Mouse (Mus musculus): Measurements from ENCODE around the gene Fbxl21.

Fbxl21 gene

GRCm38 (mm10) chr13:56558811-56559210 is 36.5 kb downstream of the Fbxl21 start:
- CTCF ChIA-PET = interaction anchor here in 1 of 4 experiments (0.6 kb wide), 1 partner anchor 201 kb away, joined by 3 read pairs; no protein-coding TSS in a partner anchor
- POLR2A ChIA-PET = no interaction called here

- POLR2A ChIA-PET = interaction anchor here in 1 of 4 experiments (0.5 kb wide), 1 partner anchor 418 kb away, joined by 3 read pairs; no protein-coding TSS in a partner anchor
- CTCF ChIA-PET = no interaction called here
Measured at GRCm38 (mm10) chr13:56559841-56560370, 37.6 kb downstream of the Fbxl21 start.

- CTCF ChIA-PET = interaction anchor here in 1 of 4 experiments (0.7 kb wide), 1 partner anchor 86 kb away, joined by 3 read pairs; no protein-coding TSS in a partner anchor
- POLR2A ChIA-PET = no interaction called here
Measured at GRCm38 (mm10) chr13:56561129-56561528, 38.9 kb downstream of the Fbxl21 start.

- ChIA-PET CTCF (interaction anchor here (0.5 to 1.7 kb wide), 20 partner anchors 9 to 1368 kb away, joined by 3 to 7 read pairs (median 4); no protein-coding TSS in a partner anchor), POLR2A (no interaction called here)
Measured at GRCm38 (mm10) chr13:56563075-56563474, 40.8 kb downstream of the Fbxl21 start.

GRCm38 (mm10) chr13:56566336-56566735 is 44.1 kb downstream of the Fbxl21 start:
- ChIA-PET CTCF (interaction anchor here (0.6 to 1.0 kb wide), 4 partner anchors 35 to 665 kb away, joined by 3 to 5 read pairs (median 4); no protein-coding TSS in a partner anchor), POLR2A (no interaction called here)

GRCm38 (mm10) chr13:56571645-56572044 is 49.4 kb downstream of the Fbxl21 start:
- POLR2A ChIA-PET = no interaction called here

GRCm38 (mm10) chr13:56575074-56575473 is 52.8 kb downstream of the Fbxl21 start:
- POLR2A ChIA-PET = interaction anchor here in 1 of 4 experiments (0.5 to 1.0 kb wide), 2 partner anchors 24 to 39 kb away, joined by 3 read pairs; no protein-coding TSS in a partner anchor
- CTCF ChIA-PET = interaction anchor here in 3 of 4 experiments (0.6 to 1.4 kb wide), 11 partner anchors 9 to 795 kb away, joined by 3 to 5 read pairs (median 4); no protein-coding TSS in a partner anchor

More at GRCm38 (mm10) chr13:56571645-56572044, 49.4 kb downstream of the Fbxl21 start:
- CTCF ChIA-PET = no interaction called here

GRCm38 (mm10) chr13:56575701-56576321 is 53.5 kb downstream of the Fbxl21 start:
- ChIA-PET POLR2A (interaction anchor here in 1 of 4 experiments (1.0 kb wide), 1 partner anchor 23 kb away, joined by 3 read pairs; no protein-coding TSS in a partner anchor), CTCF (interaction anchor here in 3 of 4 experiments (0.6 to 1.4 kb wide), 11 partner anchors 10 to 795 kb away, joined by 3 to 5 read pairs (median 4); no protein-coding TSS in a partner anchor)

- POLR2A ChIA-PET = interaction anchor here in 1 of 4 experiments (0.9 kb wide), 1 partner anchor 8 kb away, joined by 3 read pairs; no protein-coding TSS in a partner anchor
- CTCF ChIA-PET = interaction anchor here in 2 of 4 experiments (0.6 to 0.7 kb wide), 2 partner anchors 15 to 80 kb away, joined by 3 to 5 read pairs; no protein-coding TSS in a partner anchor
Measured at GRCm38 (mm10) chr13:56578097-56578496, 55.8 kb downstream of the Fbxl21 start.

GRCm38 (mm10) chr13:56580450-56580849 is 58.2 kb downstream of the Fbxl21 start:
- POLR2A ChIA-PET = interaction anchor here in 2 of 4 experiments (0.7 to 2.0 kb wide), 7 partner anchors 8 to 166 kb away, joined by 3 to 5 read pairs (median 4); partner anchors contain the start of gene Tgfbi (in 1 of the 2)
- CTCF ChIA-PET = interaction anchor here in 1 of 4 experiments (1.1 kb wide), 1 partner anchor 77 kb away, joined by 3 read pairs; no protein-coding TSS in a partner anchor

GRCm38 (mm10) chr13:56581512-56581911 is 59.2 kb downstream of the Fbxl21 start:
- ChIA-PET POLR2A (interaction anchor here in 2 of 4 experiments (0.6 to 2.4 kb wide), 19 partner anchors 9 to 177 kb away, joined by 3 to 11 read pairs (median 4); partner anchors contain the start of genes Fbxl21 (in 1 of the 2), Smad5 (in 1 of the 2) and Tgfbi (in 1 of the 2)), CTCF (interaction anchor here in 3 of 4 experiments (0.5 to 1.2 kb wide), 4 partner anchors 16 to 86 kb away, joined by 3 read pairs; no protein-coding TSS in a partner anchor)

GRCm38 (mm10) chr13:56581961-56582434 is 59.7 kb downstream of the Fbxl21 start:
- ChIA-PET CTCF (interaction anchor here in 2 of 4 experiments (1.1 to 1.4 kb wide), 3 partner anchors 77 to 176 kb away, joined by 3 to 5 read pairs (median 3); no protein-coding TSS in a partner anchor), POLR2A (interaction anchor here in 2 of 4 experiments (0.7 to 2.4 kb wide), 19 partner anchors 9 to 177 kb away, joined by 3 to 11 read pairs (median 4); partner anchors contain the start of genes Tgfbi (in 2 of the 2), Fbxl21 (in 1 of the 2) and Smad5 (in 1 of the 2))

GRCm38 (mm10) chr13:56582720-56583119 is 60.4 kb downstream of the Fbxl21 start:
- ChIA-PET CTCF (interaction anchor here in 2 of 4 experiments (0.6 to 1.4 kb wide), 4 partner anchors 8 to 176 kb away, joined by 3 to 5 read pairs (median 4); no protein-coding TSS in a partner anchor), POLR2A (interaction anchor here in 2 of 4 experiments (0.6 to 2.4 kb wide), 17 partner anchors 9 to 176 kb away, joined by 3 to 11 read pairs (median 4); partner anchors contain the start of genes Fbxl21 (in 1 of the 2), Smad5 (in 1 of the 2) and Tgfbi (in 1 of the 2))

GRCm38 (mm10) chr13:56586046-56586445 is 63.8 kb downstream of the Fbxl21 start:
- POLR2A ChIA-PET = no interaction called here

More at GRCm38 (mm10) chr13:56586046-56586445, 63.8 kb downstream of the Fbxl21 start:
- CTCF ChIA-PET = no interaction called here

Measured in embryonic stem cell, embryonic (primary cell).